Mouse (Mus musculus) T-cell, adult 2 months (primary cell): ENCODE results near the gene Gimap5.

Experiments used
- DNase-seq: peaks from one replicate; pipeline ENCODE4 v3.0.0; 2022; ENCODE audit warnings: low spot score

Gene Gimap5

DNA sequence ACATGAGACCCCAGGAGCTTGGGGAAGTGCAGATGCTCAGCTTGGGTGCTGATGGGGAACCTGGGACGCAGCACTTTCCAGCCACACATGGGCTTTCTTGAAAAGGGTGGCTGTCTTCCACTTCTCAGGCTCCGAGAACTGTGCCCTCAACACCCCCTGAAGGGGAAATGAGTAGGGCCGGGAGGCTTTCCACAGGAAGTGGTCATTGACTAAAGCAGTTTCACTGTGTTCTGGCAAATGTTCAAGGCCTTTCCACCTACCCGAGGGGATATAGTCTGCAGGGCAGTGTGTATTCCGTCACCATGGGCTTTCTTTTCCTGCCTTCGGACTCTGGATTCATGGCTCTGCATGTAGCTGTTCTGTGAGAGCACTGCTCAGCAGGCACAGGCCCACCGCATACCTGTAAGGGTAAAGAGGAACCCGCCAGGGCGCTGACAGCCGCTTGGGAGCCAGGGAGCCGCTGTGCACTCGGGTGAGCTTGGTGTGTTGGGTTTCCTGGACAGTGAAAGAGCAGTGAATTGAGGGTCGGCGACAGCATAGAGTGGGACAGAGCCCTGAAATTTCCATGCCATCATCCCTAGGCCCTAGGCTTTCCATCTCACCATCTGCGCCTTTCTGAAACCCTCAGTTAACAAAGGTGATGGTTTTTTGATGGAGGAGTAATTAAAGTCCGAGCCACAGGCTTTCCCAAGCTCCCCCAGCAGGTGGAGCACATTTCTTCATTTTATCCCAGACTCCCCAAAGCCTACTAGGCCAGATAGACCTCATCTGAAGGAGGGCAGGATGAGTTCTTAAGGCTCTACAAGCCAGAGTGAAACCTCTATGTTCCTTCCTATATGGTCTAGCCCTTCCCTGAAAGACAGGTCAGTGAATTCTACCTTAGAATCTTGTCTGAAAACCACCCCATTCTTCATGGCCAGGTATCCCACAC lies at the start of gene Gimap5:
Gene Gimap5 (plus strand): TSS at position 239 of the 931 bp plus-strand sequence.
- peak; percentile 84 for DNase-seq

- peak; percentile 40 for DNase-seq
These were observed 49.0 kb upstream of the Gimap5 start for GRCm38 (mm10) chr6:48696830-48697554.

GRCm38 (mm10) chr6:48697555-48697930 lies 48.5 kb upstream of the Gimap5 start:
- DNase-seq = no peak

GRCm38 (mm10) chr6:48698066-48698856 lies 47.7 kb upstream of the Gimap5 start:
- no peak for DNase-seq

DNA sequence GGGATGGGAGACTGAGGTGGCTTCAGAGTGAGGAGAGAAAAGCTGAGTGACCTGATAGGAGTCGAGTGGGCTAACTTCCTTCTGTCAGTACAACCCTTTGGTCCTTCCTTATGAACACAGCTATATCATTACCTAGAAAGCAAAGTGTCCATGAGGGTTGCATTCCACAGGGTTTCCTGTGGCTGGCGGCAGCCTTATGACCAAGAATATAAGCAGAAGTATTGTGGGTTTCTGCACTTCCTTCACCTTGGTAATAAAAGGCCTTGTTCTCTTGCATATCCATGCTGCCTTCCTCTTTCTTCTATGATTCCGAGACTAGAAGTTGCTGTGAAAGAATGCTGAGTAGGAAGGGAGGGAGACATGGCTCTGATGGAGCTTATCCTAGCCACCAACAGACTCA lies 47.1 kb upstream of the Gimap5 start:
- DNase-seq = no peak

DNA sequence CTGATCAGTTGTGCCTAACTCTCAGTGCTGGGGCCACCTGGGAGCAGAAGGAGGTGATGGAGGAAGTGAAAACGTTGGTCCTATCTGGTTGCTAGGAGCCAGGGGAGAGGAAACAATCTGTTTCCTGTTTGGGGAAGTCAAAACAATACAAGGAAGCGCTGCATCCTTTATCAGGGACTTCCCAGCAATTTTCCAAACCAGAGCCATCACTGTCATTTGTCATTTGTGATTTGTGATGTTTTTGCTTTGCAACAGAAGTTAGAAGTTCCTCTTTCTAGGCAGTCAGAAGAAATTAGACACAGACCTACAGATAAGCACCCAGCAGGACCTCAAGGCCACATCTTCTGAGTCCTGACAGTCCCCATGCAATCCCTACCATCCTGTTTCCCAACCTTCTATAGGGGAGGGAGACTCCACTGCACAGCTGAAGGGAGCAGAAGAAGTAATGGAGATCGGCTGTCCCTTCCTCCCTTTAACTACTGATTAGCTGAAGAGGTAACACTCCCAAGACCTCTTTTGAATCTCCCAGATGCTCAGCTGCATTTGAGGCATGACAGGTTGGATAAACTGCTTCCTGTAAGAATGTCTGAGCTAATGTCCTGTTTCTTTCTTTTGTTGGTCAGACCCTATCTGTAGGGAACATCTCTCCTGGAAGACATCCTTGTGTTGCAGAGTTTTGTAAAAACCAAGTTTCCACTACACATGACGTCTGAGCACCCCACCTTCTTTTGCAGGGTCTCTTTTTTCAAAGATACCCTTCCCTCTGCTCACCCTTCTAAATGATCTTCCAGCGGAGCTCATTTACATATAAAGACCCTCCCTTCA lies 45.5 kb upstream of the Gimap5 start:
- peak; percentile 50 for DNase-seq

- DNase-seq = peak; percentile 22
These were observed 43.9 kb upstream of the Gimap5 start for GRCm38 (mm10) chr6:48702146-48702545.

DNA sequence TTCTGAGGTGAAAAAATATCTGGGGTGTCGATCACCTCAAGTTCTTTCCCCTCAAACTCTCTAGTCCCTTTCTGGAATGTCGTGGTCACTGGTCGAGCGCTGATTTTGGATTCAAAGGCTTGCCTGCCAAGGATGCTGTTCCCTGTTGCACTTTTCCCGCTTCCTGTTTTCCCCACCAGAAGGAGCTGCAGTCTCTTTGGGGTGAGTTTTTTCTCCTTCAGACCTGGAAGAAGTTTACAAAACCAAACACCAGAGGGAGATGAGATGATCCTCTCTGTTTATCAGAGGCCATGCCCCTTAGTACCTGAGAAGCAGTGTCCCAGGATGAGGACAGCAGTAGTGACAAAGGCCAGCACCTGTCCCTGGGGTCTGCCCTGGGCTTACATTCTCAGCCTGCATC lies 43.4 kb upstream of the Gimap5 start:
- no peak for DNase-seq

DNA sequence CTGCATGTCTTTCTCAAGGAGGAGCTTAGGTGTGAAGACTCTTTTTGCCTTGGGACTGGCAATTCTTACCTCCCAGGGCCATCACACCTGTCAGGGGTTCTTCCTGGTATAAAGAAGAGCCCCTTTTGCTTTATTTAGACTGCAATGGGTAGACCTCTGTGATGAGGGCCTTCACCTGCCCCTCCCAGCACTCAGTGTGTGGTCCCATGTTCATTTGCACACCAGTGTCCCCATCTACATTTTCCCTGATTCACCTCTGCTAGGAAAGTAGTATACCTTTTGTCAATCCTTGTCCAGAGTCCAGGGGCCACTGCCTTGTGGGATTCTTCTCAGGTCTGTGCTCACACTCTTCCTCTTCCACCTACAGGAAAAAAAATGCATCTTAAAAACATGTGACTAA lies 41.9 kb upstream of the Gimap5 start:
- DNase-seq = no peak

- DNase-seq = peak; percentile 63
These were observed 39.9 kb upstream of the Gimap5 start for GRCm38 (mm10) chr6:48706130-48706529.

- peak; percentile 90 for DNase-seq
These were observed 27.5 kb upstream of the Gimap5 start, which contains the start of the genes Gm28053 and Gimap7 for GRCm38 (mm10) chr6:48718455-48718854. TSS of gene Gm28053 (plus strand) at chr6:48718607. TSS of gene Gimap7 (plus strand) at chr6:48718621.

DNA sequence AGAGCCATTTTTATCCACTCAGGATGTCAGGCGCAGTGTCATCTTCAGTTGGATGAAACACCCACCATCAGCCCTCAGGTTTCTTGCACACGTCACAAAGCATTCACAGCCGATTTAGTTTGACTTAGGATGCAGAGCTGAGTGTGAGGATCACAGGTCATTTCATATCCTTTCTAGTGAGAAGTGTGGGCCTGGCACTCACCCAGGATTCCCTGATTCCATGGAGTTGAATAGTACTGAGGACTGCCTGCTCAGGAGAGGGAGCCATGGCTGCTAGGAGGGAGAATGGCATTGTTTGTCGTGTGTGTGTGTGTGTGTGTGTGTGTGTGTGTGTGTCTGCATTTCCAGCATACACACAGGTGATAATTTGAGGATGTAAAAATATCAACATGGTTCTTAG lies 25.7 kb upstream of the Gimap5 start:
- DNase-seq = no peak

DNA sequence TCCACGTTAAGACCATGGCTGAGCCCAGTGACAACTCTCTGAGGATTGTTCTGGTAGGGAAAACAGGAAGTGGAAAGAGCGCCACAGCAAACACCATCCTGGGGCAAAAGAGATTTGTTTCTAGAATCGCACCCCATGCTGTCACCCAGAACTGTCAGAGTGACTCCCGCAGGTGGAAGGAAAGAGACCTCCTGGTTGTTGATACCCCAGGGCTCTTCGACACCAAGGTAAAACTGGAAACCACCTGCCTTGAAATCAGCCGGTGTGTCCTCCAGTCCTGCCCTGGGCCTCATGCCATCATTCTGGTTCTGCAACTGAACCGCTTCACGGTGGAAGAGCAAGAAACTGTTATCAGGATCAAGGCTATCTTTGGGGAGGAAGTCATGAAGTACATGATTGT lies 22.5 kb upstream of the Gimap5 start:
- peak; percentile 52 for DNase-seq

- DNase-seq = peak; percentile 88
These were observed 20.5 kb upstream of the Gimap5 start for GRCm38 (mm10) chr6:48725476-48725875.

GRCm38 (mm10) chr6:48727761-48728160 lies 18.2 kb upstream of the Gimap5 start:
- peak; percentile 91 for DNase-seq

GRCm38 (mm10) chr6:48732864-48733304 lies 13.1 kb upstream of the Gimap5 start:
- DNase-seq = peak; percentile 95

- no peak for DNase-seq
These were observed 12.3 kb upstream of the Gimap5 start for GRCm38 (mm10) chr6:48733660-48734059.

- DNase-seq = peak; percentile 68
These were observed 8.9 kb upstream of the Gimap5 start for GRCm38 (mm10) chr6:48737053-48737452.

GRCm38 (mm10) chr6:48737688-48738087 lies 8.3 kb upstream of the Gimap5 start:
- DNase-seq = no peak

- peak; percentile 84 for DNase-seq
These were observed 6.8 kb upstream of the Gimap5 start, which contains the start of gene Gimap1 for GRCm38 (mm10) chr6:48738961-48739779. TSS of gene Gimap1 (plus strand) at chr6:48739054.
